ENCODE assay signal across 23 mouse cellular contexts in genomic region chr12:104716409-104716808, GRCm38 (mm10).
"Had no signal": no experiment of that assay in that cellular context is flagged by ENCODE, and none has a peak within 500 bp of the region (broad histone marks: within the 10 kb centered on the region; RNA-seq: fewer than 3 reads in every experiment).

No protein-coding gene starts in this region.

- H3K9ac ChIP-seq: heart, embryonic 12.5 days; hindbrain, embryonic 13.5 days; hindbrain, embryonic 15.5 days; intestine, embryonic 15.5 days; liver, embryonic 13.5 days; liver, embryonic 15.5 days; liver, postnatal 0 days had no signal

- H3K4me2 ChIP-seq: heart, embryonic 12.5 days; hindbrain, embryonic 13.5 days; hindbrain, embryonic 15.5 days; intestine, embryonic 15.5 days; liver, embryonic 11.5 days; liver, embryonic 13.5 days; liver, embryonic 15.5 days had no signal

- DNase-seq: gastrocnemius, postnatal 14 days; gastrocnemius, postnatal 36 days; heart, adult 18-20 months; heart, postnatal 10 days; kidney, adult 11 months; kidney, adult 2 months; kidney, adult 9 months; kidney, postnatal 10 days; kidney, postnatal 25 days; kidney, postnatal 4 days; liver; liver, embryonic 13.5 days; liver, postnatal 0 days had no signal

- H3K27ac ChIP-seq: heart, embryonic 10.5 days; hindbrain, embryonic 13.5 days; hindbrain, embryonic 15.5 days; hindbrain, postnatal 0 days; intestine, embryonic 15.5 days; layer of hippocampus, adult 2 months; left cerebral cortex, adult 2 months; liver, embryonic 13.5 days; liver, embryonic 15.5 days had no signal

- H3K4me3 ChIP-seq: heart, embryonic 10.5 days; heart, embryonic 12.5 days; hindbrain, embryonic 13.5 days; hindbrain, embryonic 15.5 days; intestine, embryonic 15.5 days; layer of hippocampus, adult 2 months; left cerebral cortex, adult 2 months; liver, embryonic 13.5 days; liver, embryonic 15.5 days had no signal

- H3K27me3 ChIP-seq: heart, embryonic 12.5 days; hindbrain, embryonic 13.5 days; hindbrain, embryonic 15.5 days; intestine, embryonic 15.5 days; liver, embryonic 13.5 days; liver, embryonic 15.5 days had no signal

- H3K4me1 ChIP-seq: hindbrain, embryonic 13.5 days; hindbrain, embryonic 15.5 days; intestine, embryonic 15.5 days; liver, embryonic 13.5 days; liver, embryonic 15.5 days had no signal

- ATAC-seq: hindbrain, postnatal 0 days; intestine, embryonic 15.5 days; liver, postnatal 0 days had no signal

- H3K9me3 ChIP-seq: heart, embryonic 10.5 days; heart, embryonic 12.5 days; hindbrain, embryonic 13.5 days; hindbrain, embryonic 15.5 days; intestine, embryonic 15.5 days; liver, embryonic 13.5 days; liver, embryonic 15.5 days had no signal
